Mouse (Mus musculus) lung, embryonic 16.5 days (tissue): ENCODE results near the gene Dnajc2. TPM values are rescaled to one million over a fixed set of nuclear protein-coding genes. Genes with fewer than 3 reads are reported as not detected.
A peak's percentile ranks its signal among the peaks of the same experiment; 100 is the strongest.

Experiments
- ATAC-seq: fragments of 200-750 bp; cut with Nextera tagmentation; 2 replicates; pipeline ENCODE4 v1.8.0; 2017; ENCODE audit warnings: low read depth, mild to moderate bottlenecking, moderate library complexity
- H3K27ac ChIP-seq: fragments of 300-500 bp; sonication (generic); 2 replicates; pipeline ENCODE4 v1.5.1; 2014; ENCODE audit warnings: mild to moderate bottlenecking, control low read depth, low read length
- H3K27me3 ChIP-seq: fragments of 300-500 bp; sonication (generic); 2 replicates; pipeline ENCODE4 v1.6.1; 2014; ENCODE audit warnings: low read depth, low read length, mixed read lengths; ENCODE audit not compliant: control insufficient read depth, insufficient read depth
- H3K36me3 ChIP-seq: fragments of 300-500 bp; sonication (generic); 2 replicates; pipeline ENCODE4 v1.6.1; 2014; ENCODE audit warnings: low read length; ENCODE audit not compliant: control insufficient read depth, insufficient read depth
- H3K4me1 ChIP-seq: fragments of 300-500 bp; sonication (generic); replicated peaks from 2 replicates; pipeline ENCODE4 v1.6.1; 2014; ENCODE audit warnings: low read length, mixed read lengths; ENCODE audit not compliant: control insufficient read depth, insufficient read depth
- H3K4me2 ChIP-seq: fragments of 300-500 bp; sonication (generic); 2 replicates; pipeline ENCODE4 v1.6.1; 2014; ENCODE audit warnings: low read depth, low read length, control low read depth
- H3K4me3 ChIP-seq: fragments of 300-500 bp; sonication (generic); 2 replicates; pipeline ENCODE4 v1.5.1; 2014; ENCODE audit warnings: mild to moderate bottlenecking, low read length, control low read depth
- H3K9ac ChIP-seq: fragments of 300-500 bp; sonication (generic); 2 replicates; pipeline ENCODE4 v1.6.1; 2014; ENCODE audit warnings: low read length, control low read depth
- H3K9me3 ChIP-seq: fragments of 300-500 bp; sonication (generic); 2 replicates; pipeline ENCODE4 v1.6.1; 2016; ENCODE audit warnings: low read length; ENCODE audit not compliant: control insufficient read depth
- WGBS: fragments of 180-500 bp; shearing (Covaris S2); extraction: QIAGEN DNeasy Blood & Tissue Kit; methylation state at CpG from one replicate; pipeline ENCODE4 v1.1.7; 2014; 5-methylcytosine and 5-hydroxymethylcytosine counted together
- polyA plus RNA-seq: library from polyadenylated mRNA; unstranded; fragments of >200 nt; fragmentation: Nextera tagmentation; extraction: Ambion mirVana; gene quantifications from 2 replicates; pipeline ENCODE4 v1.2.1, GENCODE M21; 2015

Gene Dnajc2
- polyA plus RNA-seq, 1 experiment from 2014 or later: 55.1 TPM

GRCm38 (mm10) chr5:21735584-21735983 is 49.5 kb downstream of the Dnajc2 start:
- Histone ChIP-seq H3K4me2 (peak overlapping the region; percentile 36), H3K9ac (peak overlapping the region; percentile 32; the same call in 1 of the 2 replicates), H3K4me1 (peaks cover 7% of the 10 kb centered on the region), H3K9me3 (no peaks in the 10 kb centered on the region), H3K27ac (no peak overlapping the region), H3K36me3 (peaks cover 7% of the 10 kb centered on the region; the same call in 1 of the 2 replicates), H3K27me3 (no peaks in the 10 kb centered on the region), H3K4me3 (peak overlapping the region; percentile 28)
- 25% methylated on average over 10 of the region's 10 CpGs for WGBS
- ATAC-seq: no peak

GRCm38 (mm10) chr5:21735100-21735499 is 50.0 kb downstream of the Dnajc2 start:
- Histone ChIP-seq H3K36me3 (peaks cover 4% of the 10 kb centered on the region; the same call in 1 of the 2 replicates), H3K9ac (peak overlapping the region; percentile 32; the same call in 1 of the 2 replicates), H3K9me3 (no peaks in the 10 kb centered on the region), H3K4me1 (peaks cover 7% of the 10 kb centered on the region), H3K27me3 (no peaks in the 10 kb centered on the region), H3K4me2 (peak overlapping the region; percentile 36), H3K4me3 (peak overlapping the region; percentile 28), H3K27ac (no peak overlapping the region)
- WGBS: 72% methylated on average over 20 of the region's 20 CpGs
- ATAC-seq: no peak

GRCm38 (mm10) chr5:21732930-21733329 is 52.1 kb downstream of the Dnajc2 start:
- Histone ChIP-seq H3K27me3 (no peaks in the 10 kb centered on the region), H3K9ac (no peak overlapping the region; the same call in 1 of the 2 replicates), H3K36me3 (no peaks in the 10 kb centered on the region), H3K4me1 (peaks cover 3% of the 10 kb centered on the region), H3K9me3 (no peaks in the 10 kb centered on the region), H3K27ac (no peak overlapping the region), H3K4me2 (no peak overlapping the region), H3K4me3 (no peak overlapping the region)
- 41% methylated on average over 8 of the region's 8 CpGs for WGBS
- peak; percentile 57 for ATAC-seq

- Histone ChIP-seq H3K27ac (no peak overlapping the region), H3K36me3 (no peaks in the 10 kb centered on the region), H3K4me1 (no peaks in the 10 kb centered on the region; the same call in 1 of the 2 replicates), H3K9ac (no peak overlapping the region), H3K9me3 (no peaks in the 10 kb centered on the region), H3K4me2 (no peak overlapping the region), H3K4me3 (no peak overlapping the region), H3K27me3 (no peaks in the 10 kb centered on the region)
- no peak for ATAC-seq
- 66% methylated on average over 3 of the region's 3 CpGs for WGBS
These were observed 52.7 kb downstream of the Dnajc2 start for GRCm38 (mm10) chr5:21732177-21732911.

GRCm38 (mm10) chr5:21729107-21729506 is 55.9 kb downstream of the Dnajc2 start:
- H3K36me3 ChIP-seq: no peaks in the 10 kb centered on the region
- H3K27ac ChIP-seq: no peak overlapping the region
- WGBS: 76% methylated on average over 5 of the region's 5 CpGs
- no peak overlapping the region for H3K4me2 ChIP-seq
- H3K4me3 ChIP-seq: no peak overlapping the region
- no peak overlapping the region for H3K9ac ChIP-seq
- H3K4me1 ChIP-seq: no peaks in the 10 kb centered on the region; the same call in 1 of the 2 replicates
- no peaks in the 10 kb centered on the region for H3K27me3 ChIP-seq
- no peaks in the 10 kb centered on the region for H3K9me3 ChIP-seq
- ATAC-seq: no peak

- ATAC-seq: no peak
- Histone ChIP-seq H3K27ac (no peak overlapping the region), H3K36me3 (no peaks in the 10 kb centered on the region), H3K9me3 (no peaks in the 10 kb centered on the region), H3K27me3 (no peaks in the 10 kb centered on the region), H3K4me3 (no peak overlapping the region), H3K9ac (no peak overlapping the region), H3K4me1 (no peaks in the 10 kb centered on the region), H3K4me2 (no peak overlapping the region)
- 31% methylated on average over 7 of the region's 7 CpGs for WGBS
These were observed 60.2 kb downstream of the Dnajc2 start for GRCm38 (mm10) chr5:21724872-21725271.

GRCm38 (mm10) chr5:21724427-21724826 is 60.6 kb downstream of the Dnajc2 start:
- Histone ChIP-seq H3K4me2 (no peak overlapping the region), H3K27me3 (no peaks in the 10 kb centered on the region), H3K9ac (no peak overlapping the region), H3K4me1 (no peaks in the 10 kb centered on the region), H3K4me3 (no peak overlapping the region), H3K27ac (no peak overlapping the region), H3K36me3 (no peaks in the 10 kb centered on the region), H3K9me3 (no peaks in the 10 kb centered on the region)
- WGBS: 38% methylated on average over 1 of the region's 1 CpGs
- ATAC-seq: no peak

- H3K4me2 ChIP-seq: no peak overlapping the region
- no peak overlapping the region for H3K27ac ChIP-seq
- H3K4me3 ChIP-seq: no peak overlapping the region
- H3K9ac ChIP-seq: no peak overlapping the region
- no peak for ATAC-seq
- H3K27me3 ChIP-seq: no peaks in the 10 kb centered on the region
- no peaks in the 10 kb centered on the region for H3K36me3 ChIP-seq
- 98% methylated on average over 2 of the region's 2 CpGs for WGBS
- H3K9me3 ChIP-seq: no peaks in the 10 kb centered on the region
- no peaks in the 10 kb centered on the region for H3K4me1 ChIP-seq
These were observed 65.8 kb downstream of the Dnajc2 start for GRCm38 (mm10) chr5:21719209-21719608.

GRCm38 (mm10) chr5:21718546-21718945 is 66.5 kb downstream of the Dnajc2 start:
- no peaks in the 10 kb centered on the region for H3K27me3 ChIP-seq
- 80% methylated on average over 5 of the region's 5 CpGs for WGBS
- no peak for ATAC-seq
- H3K9ac ChIP-seq: no peak overlapping the region
- H3K4me3 ChIP-seq: no peak overlapping the region
- no peaks in the 10 kb centered on the region for H3K9me3 ChIP-seq
- H3K4me1 ChIP-seq: no peaks in the 10 kb centered on the region
- no peak overlapping the region for H3K4me2 ChIP-seq
- no peaks in the 10 kb centered on the region for H3K36me3 ChIP-seq
- H3K27ac ChIP-seq: no peak overlapping the region
